Mouse (Mus musculus): ENCODE results near the gene Trf. TPM values are rescaled to one million over a fixed set of nuclear protein-coding genes. Genes with fewer than 3 reads are reported as not detected.

The Trf gene
- polyA plus RNA-seq, 1 experiment from 2014 or later: 30.0 TPM

GRCm38 (mm10) chr9:103243640-103244039 lies 13.4 kb upstream of the Trf start:
- 96% methylated on average over 4 of the region's 4 CpGs for WGBS
- H3K36me3 ChIP-seq (ENCODE audit: control insufficient read depth, insufficient read depth, low read length): no peaks in the 10 kb centered on the region
- DNase-seq (ENCODE audit: low spot score): no peak

GRCm38 (mm10) chr9:103241206-103241605 lies 11.0 kb upstream of the Trf start:
- Histone ChIP-seq H3K4me1 (ENCODE audit: control insufficient read depth, insufficient read depth, low read length) (no peaks in the 10 kb centered on the region), H3K27me3 (replicated peaks; ENCODE audit: control insufficient read depth, insufficient read depth, low read length) (no peaks in the 10 kb centered on the region), H3K9ac (ENCODE audit: low read length) (no peak overlapping the region), H3K27ac (ENCODE audit: low read depth, low read length) (no peak overlapping the region), H3K9me3 (replicated peaks; ENCODE audit: control insufficient read depth, low read length) (no peaks in the 10 kb centered on the region), H3K36me3 (ENCODE audit: control insufficient read depth, insufficient read depth, low read length) (no peaks in the 10 kb centered on the region), H3K4me2 (ENCODE audit: low read length) (no peak overlapping the region), H3K4me3 (ENCODE audit: low read depth, low read length) (no peak overlapping the region)
- no peak for ATAC-seq
- WGBS: 89% methylated on average over 2 of the region's 2 CpGs
- DNase-seq (ENCODE audit: low spot score): no peak

More at GRCm38 (mm10) chr9:103243640-103244039, 13.4 kb upstream of the Trf start:
- Histone ChIP-seq H3K4me3 (ENCODE audit: low read depth, low read length) (no peak overlapping the region), H3K27ac (ENCODE audit: low read depth, low read length) (no peak overlapping the region), H3K4me1 (ENCODE audit: control insufficient read depth, insufficient read depth, low read length) (no peaks in the 10 kb centered on the region), H3K27me3 (replicated peaks; ENCODE audit: control insufficient read depth, insufficient read depth, low read length) (no peaks in the 10 kb centered on the region), H3K9me3 (replicated peaks; ENCODE audit: control insufficient read depth, low read length) (no peaks in the 10 kb centered on the region), H3K9ac (ENCODE audit: low read length) (no peak overlapping the region), H3K4me2 (ENCODE audit: low read length) (no peak overlapping the region)
- no peak for ATAC-seq

GRCm38 (mm10) chr9:103239471-103239870 lies 9.2 kb upstream of the Trf start:
- no peaks in the 10 kb centered on the region for H3K36me3 ChIP-seq (ENCODE audit: control insufficient read depth, insufficient read depth, low read length)
- H3K4me1 ChIP-seq (ENCODE audit: control insufficient read depth, insufficient read depth, low read length): no peaks in the 10 kb centered on the region
- ATAC-seq: no peak
- H3K4me3 ChIP-seq (ENCODE audit: low read depth, low read length): no peak overlapping the region
- 91% methylated on average over 6 of the region's 6 CpGs for WGBS
- DNase-seq (ENCODE audit: low spot score): no peak
- H3K9me3 ChIP-seq (replicated peaks; ENCODE audit: control insufficient read depth, low read length): no peaks in the 10 kb centered on the region
- no peak overlapping the region for H3K9ac ChIP-seq (ENCODE audit: low read length)
- H3K27me3 ChIP-seq (replicated peaks; ENCODE audit: control insufficient read depth, insufficient read depth, low read length): no peaks in the 10 kb centered on the region
- no peak overlapping the region for H3K4me2 ChIP-seq (ENCODE audit: low read length)
- no peak overlapping the region for H3K27ac ChIP-seq (ENCODE audit: low read depth, low read length)

DNA sequence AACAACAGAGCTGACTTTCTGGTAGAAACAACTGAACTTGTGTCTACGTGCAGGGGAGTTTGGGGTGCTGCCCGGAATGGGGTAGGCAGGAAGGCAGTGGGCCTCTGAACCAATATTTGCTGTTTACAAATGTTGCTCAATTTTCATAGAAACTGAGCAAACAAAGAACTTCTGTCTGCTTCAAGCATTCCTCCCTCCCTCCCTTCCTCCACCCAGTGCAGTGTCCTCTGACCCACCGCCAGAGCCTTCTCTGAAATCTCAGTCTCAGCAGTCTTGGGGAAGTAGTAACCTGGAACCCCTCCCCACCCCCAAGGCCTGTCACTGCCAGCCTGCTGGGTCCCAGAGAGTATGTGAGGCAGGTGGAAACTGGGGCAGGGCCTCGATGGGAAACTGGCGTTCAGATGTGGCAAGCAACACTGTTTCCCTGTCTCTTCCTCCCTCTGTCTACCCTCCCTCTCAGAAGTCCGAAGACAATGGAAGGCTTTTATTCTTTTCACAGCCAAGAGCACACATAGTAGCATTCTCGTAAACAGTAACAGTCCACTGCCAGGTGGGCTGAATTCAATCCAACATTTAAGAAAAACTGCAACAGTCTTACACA lies 4.4 kb upstream of the Trf start:
- WGBS: 59% methylated on average over 7 of the region's 7 CpGs
- H3K4me2 ChIP-seq (ENCODE audit: low read length): no peak overlapping the region
- no peak overlapping the region for H3K27ac ChIP-seq (ENCODE audit: low read depth, low read length)
- peaks cover 6% of the 10 kb centered on the region; the same call in 1 of the 2 replicates for H3K4me1 ChIP-seq (ENCODE audit: control insufficient read depth, insufficient read depth, low read length)
- ATAC-seq (no peak), DNase-seq (ENCODE audit: low spot score) (no peak)
- no peaks in the 10 kb centered on the region for H3K27me3 ChIP-seq (replicated peaks; ENCODE audit: control insufficient read depth, insufficient read depth, low read length)
- no peaks in the 10 kb centered on the region for H3K36me3 ChIP-seq (ENCODE audit: control insufficient read depth, insufficient read depth, low read length)
- no peak overlapping the region for H3K4me3 ChIP-seq (ENCODE audit: low read depth, low read length)
- H3K9ac ChIP-seq (ENCODE audit: low read length): no peak overlapping the region
- H3K9me3 ChIP-seq (replicated peaks; ENCODE audit: control insufficient read depth, low read length): no peaks in the 10 kb centered on the region

GRCm38 (mm10) chr9:103234059-103234458 lies 3.8 kb upstream of the Trf start:
- no peak for DNase-seq (ENCODE audit: low spot score)

DNA sequence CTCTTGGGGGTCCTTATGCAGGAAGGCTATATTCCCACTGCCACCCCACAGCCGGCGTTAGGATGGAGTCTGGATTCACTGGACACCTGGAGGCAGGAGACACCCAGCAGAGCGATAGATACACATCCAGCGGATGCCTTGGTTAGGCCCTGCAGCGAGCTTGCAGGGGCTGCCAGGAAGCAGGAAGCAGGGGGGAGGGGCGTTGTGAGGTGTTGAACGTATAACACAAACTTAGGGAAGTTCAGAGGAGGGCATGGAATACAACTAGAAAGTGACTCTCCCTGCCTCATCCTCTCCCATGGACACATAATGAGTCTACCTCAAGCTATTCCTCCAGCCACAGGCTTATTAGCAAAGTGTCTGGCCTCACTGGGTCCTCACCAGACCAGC lies 2.8 kb upstream of the Trf start:
- no peak overlapping the region for H3K4me2 ChIP-seq (ENCODE audit: low read length)
- H3K9me3 ChIP-seq (replicated peaks; ENCODE audit: control insufficient read depth, low read length): no peaks in the 10 kb centered on the region
- no peaks in the 10 kb centered on the region for H3K36me3 ChIP-seq (ENCODE audit: control insufficient read depth, insufficient read depth, low read length)
- no peak overlapping the region for H3K4me3 ChIP-seq (ENCODE audit: low read depth, low read length)
- 79% methylated on average over 7 of the region's 7 CpGs for WGBS
- H3K27ac ChIP-seq (ENCODE audit: low read depth, low read length): no peak overlapping the region
- peaks cover 6% of the 10 kb centered on the region; the same call in 1 of the 2 replicates for H3K4me1 ChIP-seq (ENCODE audit: control insufficient read depth, insufficient read depth, low read length)
- ATAC-seq (no peak), DNase-seq (ENCODE audit: low spot score) (no peak)
- no peak overlapping the region for H3K9ac ChIP-seq (ENCODE audit: low read length)
- no peaks in the 10 kb centered on the region for H3K27me3 ChIP-seq (replicated peaks; ENCODE audit: control insufficient read depth, insufficient read depth, low read length)

More at GRCm38 (mm10) chr9:103234059-103234458, 3.8 kb upstream of the Trf start:
- H3K4me1 ChIP-seq (ENCODE audit: control insufficient read depth, insufficient read depth, low read length): peaks cover 6% of the 10 kb centered on the region; the same call in 1 of the 2 replicates
- no peaks in the 10 kb centered on the region for H3K36me3 ChIP-seq (ENCODE audit: control insufficient read depth, insufficient read depth, low read length)
- H3K4me3 ChIP-seq (ENCODE audit: low read depth, low read length): no peak overlapping the region
- H3K27ac ChIP-seq (ENCODE audit: low read depth, low read length): no peak overlapping the region
- H3K4me2 ChIP-seq (ENCODE audit: low read length): no peak overlapping the region
- WGBS: 79% methylated on average over 7 of the region's 7 CpGs
- ATAC-seq: no peak
- no peaks in the 10 kb centered on the region for H3K27me3 ChIP-seq (replicated peaks; ENCODE audit: control insufficient read depth, insufficient read depth, low read length)
- no peaks in the 10 kb centered on the region for H3K9me3 ChIP-seq (replicated peaks; ENCODE audit: control insufficient read depth, low read length)
- no peak overlapping the region for H3K9ac ChIP-seq (ENCODE audit: low read length)

DNA sequence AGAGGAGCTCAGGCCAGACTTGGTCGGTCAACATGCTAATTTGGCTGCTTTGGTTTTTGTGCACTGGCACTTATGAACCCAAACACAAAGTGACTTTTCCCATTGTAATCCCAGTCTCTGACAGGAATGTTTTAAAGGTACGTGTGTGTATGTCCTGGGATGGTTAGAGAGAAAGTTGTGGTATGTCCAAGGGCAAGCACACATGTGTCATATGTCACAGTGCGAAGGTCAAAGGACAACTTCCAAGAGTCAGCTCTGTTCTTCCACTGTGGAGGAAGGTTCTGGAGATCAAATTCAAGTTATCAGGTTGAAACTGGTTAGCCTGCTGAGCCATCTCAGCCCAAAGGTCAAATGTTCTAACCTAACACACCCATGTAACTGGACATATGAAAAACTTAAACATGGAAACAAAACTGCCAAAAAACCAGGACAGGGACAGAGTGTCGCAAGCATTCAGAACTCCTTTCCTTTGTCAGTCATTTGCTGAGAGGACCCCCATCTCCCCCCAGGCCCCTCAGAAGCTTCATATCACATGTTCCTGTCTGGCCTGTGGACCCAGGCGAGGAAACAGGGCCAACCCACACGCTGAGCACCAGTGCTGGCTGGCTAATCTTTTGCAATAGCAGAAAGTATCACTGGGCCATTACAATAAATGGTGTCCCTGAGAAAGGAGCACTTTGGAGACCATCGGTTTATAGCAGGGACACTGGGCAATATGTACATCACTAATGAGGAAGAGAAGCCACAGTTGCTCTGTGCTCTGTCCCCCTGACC lies 2.2 kb upstream of the Trf start:
- H3K4me3 ChIP-seq (ENCODE audit: low read depth, low read length): no peak overlapping the region
- DNase-seq (ENCODE audit: low spot score) (no peak), ATAC-seq (no peak)
- H3K9me3 ChIP-seq (replicated peaks; ENCODE audit: control insufficient read depth, low read length): no peaks in the 10 kb centered on the region
- 86% methylated on average over 7 of the region's 7 CpGs for WGBS
- no peak overlapping the region for H3K27ac ChIP-seq (ENCODE audit: low read depth, low read length)
- H3K36me3 ChIP-seq (ENCODE audit: control insufficient read depth, insufficient read depth, low read length): no peaks in the 10 kb centered on the region
- H3K27me3 ChIP-seq (replicated peaks; ENCODE audit: control insufficient read depth, insufficient read depth, low read length): no peaks in the 10 kb centered on the region
- H3K9ac ChIP-seq (ENCODE audit: low read length): no peak overlapping the region
- no peak overlapping the region for H3K4me2 ChIP-seq (ENCODE audit: low read length)
- peaks cover 6% of the 10 kb centered on the region; the same call in 1 of the 2 replicates for H3K4me1 ChIP-seq (ENCODE audit: control insufficient read depth, insufficient read depth, low read length)

- no peak overlapping the region for H3K4me3 ChIP-seq (ENCODE audit: low read depth, low read length)
- H3K27ac ChIP-seq (ENCODE audit: low read depth, low read length): no peak overlapping the region
- no peak for DNase-seq (ENCODE audit: low spot score)
- H3K9ac ChIP-seq (ENCODE audit: low read length): no peak overlapping the region
- H3K4me1 ChIP-seq (ENCODE audit: control insufficient read depth, insufficient read depth, low read length): peaks cover 6% of the 10 kb centered on the region; the same call in 1 of the 2 replicates
- no peaks in the 10 kb centered on the region for H3K9me3 ChIP-seq (replicated peaks; ENCODE audit: control insufficient read depth, low read length)
- ATAC-seq: no peak
- 87% methylated on average over 15 of the region's 15 CpGs for WGBS
- no peaks in the 10 kb centered on the region for H3K27me3 ChIP-seq (replicated peaks; ENCODE audit: control insufficient read depth, insufficient read depth, low read length)
- H3K36me3 ChIP-seq (ENCODE audit: control insufficient read depth, insufficient read depth, low read length): no peaks in the 10 kb centered on the region
- no peak overlapping the region for H3K4me2 ChIP-seq (ENCODE audit: low read length)
Measured at GRCm38 (mm10) chr9:103229037-103229867, 992 bp downstream of the Trf start.

Data from forebrain, embryonic 14.5 days (tissue).